Mouse (Mus musculus) liver, adult 2 months (tissue): Measurements from ENCODE around the gene Eif4g2.

Source experiments
- CTCF ChIP-seq: fragments of 200-500 bp; IDR thresholded peaks from 2 replicates; pipeline ENCODE4 v1.5.1; 2011; ENCODE audit warnings: low read depth, low read length, control low read depth
- POLR2A ChIP-seq: fragments of 200-500 bp; IDR thresholded peaks from 2 replicates; pipeline ENCODE4 v1.6.1; 2011; ENCODE audit warnings: low read length, control low read depth; ENCODE audit not compliant: insufficient read depth; ENCODE audit errors: extremely low read depth

DNA sequence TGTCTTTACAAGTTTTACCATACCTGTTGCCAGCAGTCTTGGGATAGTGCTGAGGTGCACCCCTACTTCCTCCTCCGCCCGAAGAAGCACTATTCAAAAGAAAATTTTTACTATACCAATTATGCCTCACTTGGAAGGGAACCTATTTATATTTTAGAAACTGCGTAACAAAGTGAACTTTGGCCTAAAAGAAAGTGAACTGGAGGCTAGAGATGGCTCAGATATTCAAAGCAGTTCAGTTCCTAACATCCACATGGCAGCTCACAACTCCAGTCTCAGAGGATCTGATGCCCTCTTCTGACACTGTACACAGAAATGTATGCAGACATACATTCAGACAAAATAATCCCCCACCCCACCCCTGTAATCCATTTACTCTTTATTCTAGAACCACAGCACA is 2.0 kb downstream of the Eif4g2 start:
- TF ChIP-seq POLR2A (no peak), CTCF (no peak)
